Mouse (Mus musculus): Measurements from ENCODE around the gene Arl5c.

Arl5c gene

GRCm38 (mm10) chr11:97995564-97996288 lies at the start of gene Arl5c:
Arl5c (minus strand) TSS chr11:97996181.
- DNase-seq (ENCODE audit: low spot score) = no peak

DNA sequence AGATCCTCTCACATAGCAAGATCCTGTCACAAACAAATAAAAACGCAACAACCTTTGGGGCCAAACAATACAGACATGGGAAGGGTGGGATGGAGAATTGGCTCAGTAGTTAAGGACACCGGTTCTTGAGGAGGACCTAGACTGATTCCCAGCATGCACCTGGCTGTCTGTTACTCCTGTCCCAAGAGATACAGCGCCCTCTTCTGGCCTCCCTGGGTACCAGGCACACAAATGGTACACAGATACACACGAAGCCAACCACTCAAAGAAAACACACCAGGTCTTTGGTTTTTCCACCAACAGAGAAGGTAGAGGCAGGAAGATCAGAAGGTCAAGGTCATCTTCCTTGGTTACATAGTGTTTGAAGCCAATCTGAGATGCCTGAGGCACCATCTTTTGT lies 49.6 kb upstream of the Arl5c start:
- no peak for DNase-seq (ENCODE audit: low spot score)

GRCm38 (mm10) chr11:98044074-98044473 lies 48.1 kb upstream of the Arl5c start:
- no peak for DNase-seq (ENCODE audit: low spot score)

- DNase-seq (ENCODE audit: low spot score) = no peak
Observed at GRCm38 (mm10) chr11:98042741-98043140, 46.8 kb upstream of the Arl5c start.

GRCm38 (mm10) chr11:98040975-98041374 lies 45.0 kb upstream of the Arl5c start:
- DNase-seq (ENCODE audit: low spot score) = no peak

DNA sequence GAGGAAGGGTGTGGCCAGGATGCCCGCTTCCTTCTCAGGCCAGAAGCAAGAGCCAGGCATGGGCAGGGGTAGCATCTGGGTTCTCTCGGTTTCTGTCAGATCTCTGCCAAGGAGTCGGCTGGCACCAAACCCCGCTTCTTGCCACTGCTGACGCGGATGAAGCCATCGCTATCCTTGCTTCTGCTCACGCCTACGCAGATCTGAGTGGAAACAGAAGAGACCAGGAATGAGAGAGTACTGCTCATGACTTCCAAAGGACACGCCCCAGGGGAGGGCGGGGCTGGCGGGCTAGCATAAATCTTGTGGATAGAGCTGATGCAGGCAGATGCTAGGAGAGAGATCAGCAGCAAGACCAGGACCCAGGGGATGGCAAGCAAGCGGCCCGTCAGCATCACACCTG lies 41.9 kb upstream of the Arl5c start:
- DNase-seq (ENCODE audit: low spot score) = no peak

- DNase-seq (ENCODE audit: low spot score) = no peak
Observed at GRCm38 (mm10) chr11:98035977-98036377, 40.0 kb upstream of the Arl5c start.

GRCm38 (mm10) chr11:98034840-98035239 lies 38.9 kb upstream of the Arl5c start:
- DNase-seq (ENCODE audit: low spot score) = no peak

- DNase-seq (ENCODE audit: low spot score) = no peak
Observed at GRCm38 (mm10) chr11:98034061-98034460, 38.1 kb upstream of the Arl5c start.

DNA sequence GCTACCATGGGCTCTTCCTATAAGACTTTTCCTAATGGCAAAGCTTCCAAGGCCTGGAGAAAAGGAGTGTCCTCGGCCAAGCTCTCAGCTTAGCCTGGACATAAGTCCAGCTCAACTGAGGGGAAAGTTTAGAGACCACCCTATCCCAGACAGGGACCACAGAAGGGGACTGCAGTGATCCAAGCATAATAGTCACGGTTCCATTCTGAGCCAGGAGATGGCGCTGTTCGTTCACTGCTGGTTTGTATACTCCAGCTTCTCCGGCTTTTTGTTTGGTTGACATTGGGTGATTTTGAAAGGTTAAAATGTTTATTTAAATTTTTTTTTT lies 35.4 kb upstream of the Arl5c start:
- no peak for DNase-seq (ENCODE audit: low spot score)

- DNase-seq (ENCODE audit: low spot score) = no peak
Observed at GRCm38 (mm10) chr11:98030701-98031442, 34.9 kb upstream of the Arl5c start.

DNA sequence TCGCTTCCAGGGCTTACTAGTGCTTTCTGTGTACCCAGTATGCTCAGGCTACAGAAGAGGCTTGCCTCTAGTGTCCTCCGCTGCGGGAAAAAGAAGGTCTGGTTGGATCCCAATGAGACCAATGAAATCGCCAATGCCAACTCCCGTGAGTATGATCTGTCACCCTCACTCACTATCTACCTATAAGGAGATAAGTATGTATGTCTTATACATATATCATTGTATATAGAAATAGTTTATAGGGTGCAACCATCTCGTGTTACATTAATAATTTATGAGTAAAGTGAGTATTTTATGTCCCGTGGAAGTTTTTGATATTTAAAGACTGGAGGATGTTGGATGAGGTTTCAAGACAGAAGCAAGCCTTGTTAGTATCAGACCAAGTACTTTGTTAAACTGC lies 31.8 kb upstream of the Arl5c start:
- no peak for DNase-seq (ENCODE audit: low spot score)

- DNase-seq (ENCODE audit: low spot score) = no peak
Observed at GRCm38 (mm10) chr11:98027297-98027688, 31.3 kb upstream of the Arl5c start.

DNA sequence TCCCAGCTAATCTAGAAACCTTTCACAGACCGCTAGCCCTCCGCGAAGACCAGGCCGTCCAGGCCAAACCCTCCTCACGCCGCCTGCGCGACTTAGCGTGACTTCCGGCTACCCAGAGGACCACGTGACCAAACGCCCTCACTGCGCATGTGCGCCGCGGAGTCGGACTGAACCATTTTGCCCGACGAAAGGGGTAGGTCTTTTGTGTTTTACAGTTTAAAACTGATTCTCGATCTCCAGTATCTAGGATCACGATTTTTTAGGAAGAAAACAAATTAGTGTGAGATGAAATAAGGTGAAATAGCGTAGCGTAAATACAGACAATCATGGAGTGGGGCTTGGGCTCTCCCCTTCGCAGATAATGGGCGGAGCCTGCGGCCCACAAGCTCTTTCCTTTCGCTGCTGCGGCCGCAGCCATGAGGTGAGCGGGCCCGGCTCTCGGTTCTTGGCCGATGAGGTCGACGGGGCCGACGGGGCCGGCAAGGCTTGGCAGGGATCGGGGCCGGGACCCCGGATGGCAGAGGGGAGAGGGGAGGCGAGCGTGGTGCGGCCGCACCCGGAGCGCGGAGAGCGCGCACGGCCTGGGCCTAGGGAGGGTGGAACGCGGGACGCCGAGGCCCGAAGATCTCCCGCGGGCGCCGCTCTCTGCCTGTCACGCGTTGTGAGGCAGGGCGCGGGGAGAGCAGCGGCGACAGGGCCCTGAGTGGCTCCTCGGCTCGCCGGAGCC lies 30.8 kb upstream of the Arl5c start, which contains the start of gene Rpl19:
TSS of gene Rpl19 (plus strand) at position 141 of the 727 bp plus-strand sequence.
- DNase-seq (ENCODE audit: low spot score) = peak; percentile 88

DNA sequence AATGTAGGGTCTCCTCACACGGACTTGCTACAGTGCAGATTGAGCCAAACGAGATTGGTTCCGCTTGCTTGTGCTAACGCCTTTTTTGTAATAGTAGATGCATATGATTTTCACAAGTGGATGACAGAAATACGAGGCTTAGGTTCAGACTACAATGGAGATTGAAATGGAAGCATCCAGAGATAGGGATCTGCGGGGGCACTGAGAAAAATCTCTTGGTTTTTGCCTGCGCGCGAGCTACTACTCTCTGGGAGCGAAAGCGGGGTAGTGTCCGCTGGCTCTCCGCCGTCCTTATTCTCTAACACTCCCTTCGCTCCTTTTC lies 30.2 kb upstream of the Arl5c start:
- DNase-seq (ENCODE audit: low spot score) = no peak

GRCm38 (mm10) chr11:98024516-98024915 lies 28.5 kb upstream of the Arl5c start:
- no peak for DNase-seq (ENCODE audit: low spot score)

- no peak for DNase-seq (ENCODE audit: low spot score)
Observed at GRCm38 (mm10) chr11:98022555-98023371, 26.8 kb upstream of the Arl5c start, which contains the start of gene Cacnb1. Cacnb1 (minus strand) TSS chr11:98023034.

GRCm38 (mm10) chr11:98022253-98022554 lies 26.2 kb upstream of the Arl5c start:
- no peak for DNase-seq (ENCODE audit: low spot score)

DNA sequence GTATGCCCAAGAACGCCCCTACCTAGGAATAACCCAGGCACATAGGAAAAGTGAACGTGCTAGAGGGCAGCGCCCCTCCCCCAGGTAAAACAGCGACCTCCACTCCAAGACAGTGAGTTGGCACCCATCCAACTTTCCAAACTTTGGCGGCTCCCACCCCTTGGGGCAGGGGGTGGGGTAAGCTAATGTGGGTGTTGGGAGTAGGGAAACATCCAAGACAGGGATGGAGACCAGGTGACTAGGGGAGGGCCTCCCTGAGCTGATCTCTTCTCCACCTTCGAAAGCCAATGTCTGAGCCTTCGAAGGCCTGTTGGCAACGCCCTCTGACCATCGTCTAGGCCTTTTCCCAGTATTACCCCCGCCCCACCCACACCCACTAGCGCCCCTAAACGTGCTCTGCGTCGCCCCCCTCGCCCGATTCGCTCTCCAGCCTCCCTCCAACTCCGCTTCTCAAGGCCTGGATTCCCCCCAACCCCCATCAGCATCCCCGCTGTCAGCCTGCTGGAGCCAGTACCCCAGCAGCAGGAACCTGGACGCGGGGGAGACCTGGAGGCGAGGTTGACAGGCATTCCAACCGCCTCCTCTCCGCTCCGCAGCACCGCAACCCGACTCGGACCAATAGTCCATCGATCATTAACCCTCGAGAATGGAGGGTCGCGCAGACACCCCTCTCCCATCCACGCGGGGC lies 25.7 kb upstream of the Arl5c start:
- no peak for DNase-seq (ENCODE audit: low spot score)

GRCm38 (mm10) chr11:98021118-98021517 lies 25.1 kb upstream of the Arl5c start:
- DNase-seq (ENCODE audit: low spot score) = no peak

- DNase-seq (ENCODE audit: low spot score) = no peak
Observed at GRCm38 (mm10) chr11:98020710-98021109, 24.7 kb upstream of the Arl5c start.
